Mouse (Mus musculus): Measurements from ENCODE around the gene Helz.
A peak's percentile ranks its signal among the peaks of the same experiment; 100 is the strongest.

DNA sequence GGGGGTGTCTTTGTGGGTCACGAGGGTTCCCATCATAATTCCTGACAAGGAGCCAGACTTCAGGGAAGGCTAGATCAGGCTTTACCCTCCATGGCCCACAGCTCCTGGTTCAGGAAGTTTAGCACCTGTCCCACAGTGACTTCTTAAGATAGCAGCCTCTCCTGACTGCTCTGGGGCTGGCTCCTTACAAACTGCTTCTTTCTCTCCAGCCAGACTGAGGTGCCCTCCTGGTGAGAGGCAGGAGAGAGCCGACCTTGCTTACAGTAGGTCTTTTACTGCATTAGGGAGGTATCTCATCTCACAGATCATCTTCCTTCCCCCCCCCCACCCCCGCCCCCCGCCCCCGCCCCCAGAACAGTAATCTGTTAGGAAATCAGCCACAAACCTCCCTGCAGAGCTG, 15.5 kb upstream of the Helz start:
- no peak for TF ChIP-seq CTCF (IDR thresholded peaks at IDR 0.05; ENCODE audit: low read depth, low read length)
- TF ChIP-seq POLR2A (IDR thresholded peaks at IDR 0.05; ENCODE audit: insufficient read depth, low read length) = no peak
- 0 out of 2 replicates have a peak, but pooled peaks have one; percentile 20 for TF ChIP-seq EP300 (IDR thresholded peaks at IDR 0.05; ENCODE audit: insufficient read depth, low read depth, low read length)

All from ES-Bruce4 (cell line).